Mouse (Mus musculus) heart, postnatal 0 days (tissue): ENCODE data around the gene Rnf169. TPM values are rescaled to one million over a fixed set of nuclear protein-coding genes. Genes with fewer than 3 reads are reported as not detected.
A peak's percentile ranks its signal among the peaks of the same experiment; 100 is the strongest.
"Not testable (repeated sequence)": the region's sequence is repeated elsewhere in the genome, so short reads cannot be mapped to it uniquely, and the experiment has no call there.

Experiments used
- ATAC-seq: fragments of 200-750 bp; cut with Nextera tagmentation; 2 replicates; pipeline ENCODE4 v1.8.0; 2017; ENCODE audit warnings: low read depth, moderate number of reproducible peaks, moderate library complexity; ENCODE audit not compliant: insufficient read depth
- DNase-seq: peaks from one replicate; pipeline ENCODE4 v3.0.0-alpha.2; 2016; ENCODE audit warnings: low spot score
- H3K27ac ChIP-seq: fragments of 300-500 bp; sonication (generic); 2 replicates; pipeline ENCODE4 v1.5.1; 2014; ENCODE audit warnings: low read depth, mild to moderate bottlenecking
- H3K27me3 ChIP-seq: fragments of 300-500 bp; sonication (generic); 2 replicates; pipeline ENCODE4 v1.6.1; 2014; ENCODE audit warnings: low read length, mixed read lengths; ENCODE audit not compliant: control insufficient read depth, insufficient read depth
- H3K36me3 ChIP-seq: fragments of 300-500 bp; sonication (generic); replicated peaks from 2 replicates; pipeline ENCODE4 v1.6.1; 2014; ENCODE audit warnings: low read length, mixed read lengths; ENCODE audit not compliant: control insufficient read depth, insufficient read depth
- H3K4me1 ChIP-seq: fragments of 300-500 bp; sonication (generic); 2 replicates; pipeline ENCODE4 v1.6.1; 2014; ENCODE audit warnings: antibody characterized with exemption; ENCODE audit not compliant: control insufficient read depth, insufficient read depth
- H3K4me2 ChIP-seq: fragments of 300-500 bp; sonication (generic); 2 replicates; pipeline ENCODE4 v1.6.1; 2014; ENCODE audit warnings: low read depth, mild to moderate bottlenecking, low read length, moderate library complexity
- H3K4me3 ChIP-seq: fragments of 300-500 bp; sonication (generic); 2 replicates; pipeline ENCODE4 v1.5.1; 2014; ENCODE audit warnings: low read depth, low read length
- H3K9ac ChIP-seq: fragments of 300-500 bp; sonication (generic); replicated peaks from 2 replicates; pipeline ENCODE4 v1.6.1; 2014; ENCODE audit warnings: low read depth, low read length, mixed read lengths
- H3K9me3 ChIP-seq: fragments of 300-500 bp; sonication (generic); replicated peaks from 2 replicates; pipeline ENCODE4 v1.6.1; 2016; ENCODE audit warnings: low read length; ENCODE audit not compliant: control insufficient read depth
- CTCF ChIP-seq: IDR thresholded peaks from 2 replicates; pipeline ENCODE4 v1.5.1; 2016; ENCODE audit warnings: antibody characterized with exemption, control low read depth, low read depth
- EP300 ChIP-seq: IDR thresholded peaks from 2 replicates; pipeline ENCODE4 v1.6.1; 2016; ENCODE audit warnings: antibody characterized with exemption, low read depth
- WGBS: fragments of 180-500 bp; shearing (Covaris S2); extraction: QIAGEN DNeasy Blood & Tissue Kit; methylation state at CpG from one replicate; pipeline ENCODE4 v1.1.7; 2014; 5-methylcytosine and 5-hydroxymethylcytosine counted together
- polyA plus RNA-seq: library from polyadenylated mRNA; unstranded; fragments of >200 nt; fragmentation: Nextera tagmentation; extraction: Ambion mirVana; gene quantifications from 2 replicates; pipeline ENCODE4 v1.2.1, GENCODE M21; 2015
- total RNA-seq: library from RNA; depleted of rRNA; stranded (reverse); fragments of >200 nt; gene quantifications from 2 replicates; pipeline ENCODE4 v1.2.3, GENCODE M21; 2014; ENCODE audit warnings: low replicate concordance

Gene Rnf169
- total and polyA plus RNA-seq, 2 experiments from 2014 or later = 2.3 to 11.5 TPM

DNA sequence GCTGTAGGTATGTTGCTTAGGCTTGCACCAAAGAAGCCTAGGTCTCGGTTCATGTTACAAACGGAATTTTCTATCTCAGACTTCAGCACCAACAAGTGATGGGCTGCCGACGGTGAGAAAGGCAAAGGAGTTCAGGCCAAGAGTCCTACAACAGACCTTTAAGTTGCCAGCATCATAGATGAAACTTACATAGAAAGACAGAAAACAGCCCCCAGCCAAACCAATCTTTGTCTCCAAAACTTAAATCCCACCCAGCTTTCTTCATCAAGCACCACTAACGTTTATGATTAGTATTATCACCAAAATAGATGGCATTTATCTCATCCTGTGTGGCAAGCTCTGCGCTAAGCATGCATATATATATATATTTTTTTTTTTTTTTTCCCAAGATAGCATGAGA is 1.2 kb downstream of the Rnf169 start:
- H3K27ac ChIP-seq = no peak overlapping the region
- H3K36me3 ChIP-seq = no peaks in the 10 kb centered on the region
- no peak for TF ChIP-seq EP300
- TF ChIP-seq CTCF = no peak
- no peak for ATAC-seq
- peak overlapping the region; percentile 97 for H3K4me3 ChIP-seq
- H3K4me2 ChIP-seq = peak overlapping the region; percentile 76
- WGBS = 4% methylated on average over 6 of the region's 6 CpGs
- DNase-seq = no peak
- no peaks in the 10 kb centered on the region for H3K9me3 ChIP-seq
- H3K4me1 ChIP-seq = peaks cover 8% of the 10 kb centered on the region
- H3K27me3 ChIP-seq = no peaks in the 10 kb centered on the region
- peak overlapping the region; percentile 100 for H3K9ac ChIP-seq

DNA sequence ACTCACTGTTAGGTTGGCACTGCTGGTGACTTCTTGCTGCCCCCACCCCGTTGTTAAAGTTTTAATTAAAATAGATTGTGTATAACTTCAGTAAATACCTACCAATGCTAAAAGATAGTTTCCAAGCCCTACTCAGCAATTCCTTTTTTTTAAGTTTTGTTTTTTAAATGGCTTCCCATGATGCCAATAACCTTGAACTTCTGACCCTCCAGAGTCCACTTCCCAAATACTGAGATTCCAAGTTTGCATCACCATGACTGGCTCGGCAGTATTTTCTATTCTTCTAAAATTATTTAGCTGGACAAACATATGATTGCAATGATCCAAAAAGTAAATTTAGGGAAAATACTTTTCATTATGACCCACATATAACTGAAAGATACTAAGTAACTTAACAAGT is 2.2 kb downstream of the Rnf169 start:
- no peak for ATAC-seq
- Histone ChIP-seq H3K9me3 (no peaks in the 10 kb centered on the region), H3K4me2 (no peak overlapping the region), H3K27ac (no peak overlapping the region), H3K27me3 (no peaks in the 10 kb centered on the region), H3K9ac (no peak overlapping the region), H3K36me3 (no peaks in the 10 kb centered on the region), H3K4me1 (peaks cover 8% of the 10 kb centered on the region), H3K4me3 (no peak overlapping the region)
- DNase-seq = no peak
- TF ChIP-seq EP300 = no peak
- no peak for TF ChIP-seq CTCF
- WGBS = 80% methylated on average over 2 of the region's 2 CpGs

DNA sequence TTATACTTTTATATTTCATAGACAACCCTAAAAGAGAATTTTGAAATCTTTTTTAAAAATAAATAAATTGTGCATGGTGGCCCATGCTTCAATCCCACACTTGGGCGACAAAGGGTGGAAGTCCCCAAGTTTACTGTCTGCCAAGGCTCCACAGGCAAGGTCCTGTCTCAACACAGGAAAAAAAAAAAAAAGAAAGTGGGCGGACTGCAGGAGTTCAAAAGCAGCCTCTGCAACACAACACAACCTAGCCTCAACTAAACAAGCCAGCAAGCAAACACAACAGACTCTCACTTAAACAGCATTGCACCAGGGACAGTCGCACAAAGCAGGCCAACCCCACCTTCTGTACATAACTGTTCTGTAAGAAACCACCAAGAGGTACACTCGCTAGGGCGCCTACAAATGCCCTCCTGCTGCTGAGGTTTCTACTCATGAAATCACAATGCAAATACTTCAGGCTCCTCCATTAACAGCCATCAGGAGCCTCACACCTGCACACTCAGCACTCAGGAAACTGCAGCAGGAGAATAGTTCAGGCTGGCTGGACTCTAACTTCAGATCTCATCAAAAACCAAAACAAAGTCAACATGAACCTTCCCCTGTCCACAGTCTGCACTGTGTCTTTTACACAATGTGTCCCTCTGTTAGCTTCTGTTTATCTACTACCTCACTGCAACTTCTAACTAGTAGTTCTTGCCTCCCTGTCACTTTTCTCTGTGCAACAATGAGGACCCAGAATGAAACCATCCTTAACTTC is 4.3 kb downstream of the Rnf169 start:
- Histone ChIP-seq H3K4me2 (no peak overlapping the region), H3K36me3 (no peaks in the 10 kb centered on the region), H3K27ac (no peak overlapping the region), H3K9ac (no peak overlapping the region), H3K4me3 (no peak overlapping the region), H3K9me3 (no peaks in the 10 kb centered on the region), H3K4me1 (peaks cover 8% of the 10 kb centered on the region), H3K27me3 (no peaks in the 10 kb centered on the region)
- ATAC-seq (no peak), DNase-seq (no peak)
- WGBS = 86% methylated on average over 5 of the region's 5 CpGs
- TF ChIP-seq CTCF (no peak), EP300 (no peak)

DNA sequence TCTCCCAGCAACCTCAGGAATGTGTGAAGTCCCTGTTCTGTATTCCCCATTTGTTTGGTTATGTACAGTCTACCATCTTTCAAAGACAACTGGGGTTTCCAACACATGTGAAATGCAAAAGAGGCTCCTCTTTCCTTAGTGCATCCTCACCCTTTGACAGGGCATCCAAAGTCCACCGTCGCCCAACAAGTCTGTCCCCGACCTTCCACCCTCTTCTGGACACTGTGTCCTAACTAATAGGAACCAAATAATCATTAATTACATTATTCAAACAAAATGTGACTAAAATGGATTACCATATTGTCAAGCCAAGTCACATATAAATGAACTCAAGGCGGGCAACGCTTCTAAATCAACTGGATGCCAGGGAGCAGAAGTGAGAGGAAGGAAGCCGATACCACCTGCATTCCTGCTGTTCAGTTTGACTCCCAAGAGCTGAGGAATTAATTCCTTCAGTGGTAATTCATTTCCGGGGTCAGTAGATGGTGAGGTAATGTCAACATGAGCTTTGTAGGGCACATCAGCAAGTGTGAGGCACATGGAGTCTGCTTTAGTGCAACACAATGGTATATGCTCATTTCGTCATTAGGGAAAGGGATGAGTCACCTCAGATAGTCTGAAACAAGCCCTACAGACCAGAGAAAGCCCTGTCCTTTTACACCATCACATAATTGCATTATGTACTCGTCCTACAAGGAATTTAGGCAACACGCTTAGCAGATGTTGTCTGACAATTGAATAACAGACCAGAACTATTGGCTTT is 5.9 kb downstream of the Rnf169 start:
- TF ChIP-seq CTCF (no peak), EP300 (no peak)
- Histone ChIP-seq H3K9me3 (no peaks in the 10 kb centered on the region), H3K36me3 (no peaks in the 10 kb centered on the region), H3K9ac (no peak overlapping the region), H3K4me1 (peaks cover 8% of the 10 kb centered on the region), H3K4me3 (no peak overlapping the region), H3K4me2 (no peak overlapping the region), H3K27ac (0 out of 2 replicates have a peak overlapping the region, but pooled peaks have one; percentile 16), H3K27me3 (no peaks in the 10 kb centered on the region)
- DNase-seq (no peak), ATAC-seq (no peak)
- 67% methylated on average over 10 of the region's 10 CpGs for WGBS

DNA sequence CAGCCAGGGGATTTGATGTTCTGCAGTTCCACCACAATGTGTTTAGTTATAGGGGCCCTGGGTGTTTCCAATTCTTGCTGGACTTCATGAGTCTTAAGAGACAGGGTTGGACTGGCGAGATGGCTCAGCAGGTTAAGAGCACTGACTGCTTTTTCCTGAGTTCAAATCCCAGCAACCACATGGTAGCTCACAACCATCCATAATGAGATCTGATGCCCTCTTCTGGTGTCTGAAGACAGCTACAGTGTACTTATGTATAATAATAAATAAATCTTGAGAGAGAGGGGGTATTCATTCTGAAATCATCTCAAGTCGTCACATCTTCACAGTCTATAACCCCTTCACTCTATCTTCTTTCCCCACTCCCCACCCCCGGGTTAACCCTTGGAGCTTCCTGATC is 7.3 kb downstream of the Rnf169 start:
- ATAC-seq = not testable (repeated sequence)

More for the DNA sequence above, 7.3 kb downstream of the Rnf169 start:
- H3K27me3 ChIP-seq, H3K4me3 ChIP-seq, DNase-seq, H3K9ac ChIP-seq, H3K4me2 ChIP-seq, H3K27ac ChIP-seq, H3K4me1 ChIP-seq, H3K36me3 ChIP-seq, H3K9me3 ChIP-seq: not testable (repeated sequence)
- 83% methylated on average over 3 of the region's 3 CpGs for WGBS
